Mouse (Mus musculus) midbrain, embryonic 13.5 days (tissue): ENCODE measurements around the gene Apobec3. TPM values are rescaled to one million over a fixed set of nuclear protein-coding genes. Genes with fewer than 3 reads are reported as not detected.
"Not testable (repeated sequence)": the region's sequence is repeated elsewhere in the genome, so short reads cannot be mapped to it uniquely, and the experiment has no call there.

ENCODE experiments used
- ATAC-seq: fragments of 200-750 bp; cut with Nextera tagmentation; 2 replicates; pipeline ENCODE4 v1.8.0; 2017; ENCODE audit warnings: mild to moderate bottlenecking, moderate TSS enrichment, moderate library complexity
- H3K27ac ChIP-seq: fragments of 300-500 bp; sonication (generic); 2 replicates; pipeline ENCODE4 v1.5.1; 2015; ENCODE audit warnings: inconsistent platforms, mild to moderate bottlenecking, moderate library complexity
- H3K27me3 ChIP-seq: fragments of 300-500 bp; sonication (generic); 2 replicates; pipeline ENCODE4 v1.6.1; 2015; ENCODE audit warnings: mild to moderate bottlenecking, inconsistent platforms
- H3K36me3 ChIP-seq: fragments of 300-500 bp; sonication (generic); 2 replicates; pipeline ENCODE4 v1.6.1; 2015; ENCODE audit warnings: mild to moderate bottlenecking, inconsistent platforms
- H3K4me1 ChIP-seq: fragments of 300-500 bp; sonication (generic); replicated peaks from 2 replicates; pipeline ENCODE4 v1.6.1; 2015; ENCODE audit warnings: inconsistent platforms
- H3K4me2 ChIP-seq: fragments of 300-500 bp; sonication (generic); replicated peaks from 2 replicates; pipeline ENCODE4 v1.6.1; 2015; ENCODE audit warnings: moderate library complexity, mild to moderate bottlenecking, inconsistent platforms
- H3K4me3 ChIP-seq: fragments of 300-500 bp; sonication (generic); replicated peaks from 2 replicates; pipeline ENCODE4 v1.5.1; 2015; ENCODE audit warnings: mild to moderate bottlenecking, inconsistent platforms
- H3K9ac ChIP-seq: fragments of 300-500 bp; sonication (generic); replicated peaks from 2 replicates; pipeline ENCODE4 v1.6.1; 2015; ENCODE audit warnings: mild to moderate bottlenecking, inconsistent platforms
- H3K9me3 ChIP-seq: fragments of 300-500 bp; sonication (generic); 2 replicates; pipeline ENCODE4 v1.6.1; 2016; ENCODE audit warnings: mild to moderate bottlenecking, inconsistent platforms
- WGBS: fragments of 180-500 bp; shearing (Covaris S2); methylation state at CpG from one replicate; pipeline ENCODE4 v1.1.7; 2015; 5-methylcytosine and 5-hydroxymethylcytosine counted together
- polyA plus RNA-seq: library from polyadenylated mRNA; unstranded; fragments of >200 nt; fragmentation: Nextera tagmentation; extraction: Ambion mirVana; gene quantifications from 2 replicates; pipeline ENCODE4 v1.2.1, GENCODE M21; 2015

Apobec3 gene
- polyA plus RNA-seq, 1 experiment from 2014 or later: 3.1 TPM

DNA sequence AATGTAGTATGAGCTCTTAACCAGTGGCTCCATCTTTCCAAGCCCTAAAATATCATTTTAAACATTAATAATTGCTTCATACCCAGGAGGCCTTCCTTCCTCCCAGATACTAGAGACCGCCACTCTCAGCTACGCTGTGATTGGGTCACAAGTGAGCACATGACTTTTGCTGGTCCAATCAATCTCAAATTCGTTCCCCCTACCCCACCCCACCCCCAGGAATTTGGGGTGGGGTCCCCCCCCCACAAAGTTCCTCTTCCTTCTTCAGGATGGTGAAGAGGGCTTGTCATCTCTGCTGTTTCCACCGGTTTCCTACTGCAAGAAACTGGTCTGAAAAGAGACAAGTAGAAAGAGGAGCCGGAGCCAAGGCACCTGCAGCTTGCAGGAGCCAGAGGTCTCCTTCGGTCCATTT is 12.7 kb upstream of the Apobec3 start:
- Histone ChIP-seq H3K27me3 (no peaks in the 10 kb centered on the region), H3K27ac (peak overlapping the region; percentile 32), H3K4me2 (no peak overlapping the region), H3K9ac (no peak overlapping the region), H3K36me3 (no peaks in the 10 kb centered on the region), H3K9me3 (no peaks in the 10 kb centered on the region), H3K4me3 (no peak overlapping the region), H3K4me1 (peaks cover 4% of the 10 kb centered on the region; the same call in 1 of the 2 replicates)
- WGBS: 75% methylated on average over 6 of the region's 6 CpGs
- ATAC-seq: no peak

DNA sequence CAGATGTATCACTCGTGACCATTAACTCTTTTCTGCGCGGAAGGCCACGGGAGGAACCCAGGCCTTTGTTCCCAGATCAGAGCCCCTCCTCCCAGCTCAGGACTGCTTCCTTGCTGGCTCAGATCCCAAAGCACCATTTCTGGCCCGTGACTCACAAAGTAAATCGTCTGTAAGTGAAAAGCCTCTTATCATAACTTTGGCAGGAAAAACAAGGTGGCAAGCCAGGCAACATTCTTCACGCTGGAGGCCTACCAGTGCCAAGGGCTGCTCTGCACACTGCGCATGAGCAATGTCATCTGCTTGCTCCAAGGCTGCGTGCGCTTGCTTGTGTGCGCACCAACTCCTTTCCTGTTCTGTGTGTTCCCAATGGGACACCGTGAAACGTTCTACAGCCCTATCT is 12.1 kb upstream of the Apobec3 start:
- Histone ChIP-seq H3K9me3 (no peaks in the 10 kb centered on the region), H3K27me3 (no peaks in the 10 kb centered on the region), H3K4me3 (no peak overlapping the region), H3K4me2 (no peak overlapping the region), H3K9ac (no peak overlapping the region), H3K4me1 (peaks cover 4% of the 10 kb centered on the region; the same call in 1 of the 2 replicates), H3K36me3 (no peaks in the 10 kb centered on the region), H3K27ac (peak overlapping the region; percentile 32)
- 55% methylated on average over 13 of the region's 13 CpGs for WGBS
- ATAC-seq: no peak

GRCm38 (mm10) chr15:79880477-79880876 is 11.0 kb upstream of the Apobec3 start:
- no peak overlapping the region for H3K4me3 ChIP-seq
- H3K4me1 ChIP-seq: peaks cover 4% of the 10 kb centered on the region; the same call in 1 of the 2 replicates
- H3K9me3 ChIP-seq: no peaks in the 10 kb centered on the region
- no peak overlapping the region for H3K27ac ChIP-seq
- no peaks in the 10 kb centered on the region for H3K27me3 ChIP-seq
- no peaks in the 10 kb centered on the region for H3K36me3 ChIP-seq
- H3K9ac ChIP-seq: no peak overlapping the region
- WGBS: 84% methylated on average over 3 of the region's 3 CpGs
- H3K4me2 ChIP-seq: no peak overlapping the region
- ATAC-seq: no peak

DNA sequence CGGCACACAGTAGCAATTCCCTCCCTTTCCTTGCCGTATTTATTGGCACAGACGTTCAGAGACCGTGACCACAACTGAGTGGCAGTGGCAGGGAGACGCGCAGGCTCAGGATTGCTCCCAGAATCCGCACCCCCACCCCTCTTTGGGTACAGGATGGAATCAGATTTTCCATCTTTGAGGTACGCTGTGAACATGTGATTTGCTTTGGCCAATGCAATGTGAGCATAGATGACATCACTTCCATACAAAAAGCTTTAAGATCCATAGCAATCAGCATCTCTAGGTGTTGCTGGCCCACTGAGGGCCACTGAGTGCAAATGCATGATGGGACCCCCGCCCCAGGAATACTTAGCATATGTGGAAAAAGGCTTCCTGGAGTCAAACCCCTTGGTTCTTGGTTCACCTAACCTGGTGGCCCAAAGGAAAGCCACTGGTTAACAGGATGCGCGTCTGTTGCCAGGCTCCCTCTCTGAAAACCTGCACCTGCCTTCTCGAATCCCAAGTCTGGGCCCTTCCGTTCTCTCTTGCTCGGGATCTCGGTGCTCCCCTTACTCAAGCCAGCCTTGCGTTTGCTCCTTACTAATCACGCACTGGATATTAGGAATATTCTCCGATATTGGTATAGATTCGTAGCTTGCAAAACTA is 8.7 kb upstream of the Apobec3 start:
- H3K4me3 ChIP-seq: peak overlapping the region; percentile 47
- peaks cover 4% of the 10 kb centered on the region; the same call in 1 of the 2 replicates for H3K4me1 ChIP-seq
- WGBS: 24% methylated on average over 19 of the region's 19 CpGs
- H3K4me2 ChIP-seq: peak overlapping the region; percentile 64
- H3K27me3 ChIP-seq: no peaks in the 10 kb centered on the region
- no peaks in the 10 kb centered on the region for H3K9me3 ChIP-seq
- H3K36me3 ChIP-seq: no peaks in the 10 kb centered on the region
- H3K27ac ChIP-seq: peak overlapping the region; percentile 94
- peak; percentile 71 for ATAC-seq
- H3K9ac ChIP-seq: peak overlapping the region; percentile 72

GRCm38 (mm10) chr15:79883352-79883822 is 8.1 kb upstream of the Apobec3 start:
- H3K4me2 ChIP-seq: peak overlapping the region; percentile 64
- peak overlapping the region; percentile 94 for H3K27ac ChIP-seq
- H3K27me3 ChIP-seq: no peaks in the 10 kb centered on the region
- ATAC-seq: peak; percentile 94
- under 1% methylated on average over 30 of the region's 30 CpGs for WGBS
- H3K4me3 ChIP-seq: peak overlapping the region; percentile 47
- H3K9me3 ChIP-seq: no peaks in the 10 kb centered on the region
- H3K36me3 ChIP-seq: no peaks in the 10 kb centered on the region
- peak overlapping the region; percentile 72 for H3K9ac ChIP-seq
- H3K4me1 ChIP-seq: peaks cover 4% of the 10 kb centered on the region; the same call in 1 of the 2 replicates

DNA sequence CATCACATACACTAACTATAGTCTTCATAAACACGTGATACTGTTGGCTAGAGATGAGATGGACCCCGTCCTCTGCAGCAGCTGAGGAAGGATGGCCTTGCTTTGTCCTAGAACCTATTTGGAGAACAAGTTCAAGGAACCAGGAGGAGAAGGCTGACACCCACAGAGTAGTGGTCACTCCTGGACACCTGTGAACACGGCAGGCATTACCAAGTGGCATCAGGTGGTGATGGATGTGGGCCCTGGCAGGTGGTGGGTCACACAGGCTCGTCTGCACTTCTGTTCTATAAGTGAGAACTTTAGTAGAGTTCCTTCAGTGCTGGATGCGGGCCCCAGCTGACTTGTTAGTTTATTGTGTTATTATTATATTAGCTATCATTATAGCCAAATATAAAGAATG is 6.6 kb upstream of the Apobec3 start:
- Histone ChIP-seq H3K4me2 (no peak overlapping the region), H3K9ac (no peak overlapping the region), H3K36me3 (no peaks in the 10 kb centered on the region), H3K4me1 (peaks cover 4% of the 10 kb centered on the region; the same call in 1 of the 2 replicates), H3K27ac (no peak overlapping the region), H3K9me3 (no peaks in the 10 kb centered on the region), H3K4me3 (no peak overlapping the region), H3K27me3 (no peaks in the 10 kb centered on the region)
- 79% methylated on average over 5 of the region's 5 CpGs for whole genome bisulfite sequencing
- no peak for ATAC-seq

GRCm38 (mm10) chr15:79892213-79892541 is 718 bp downstream of the Apobec3 start:
- Histone ChIP-seq H3K36me3 (no peaks in the 10 kb centered on the region), H3K4me2 (peak overlapping the region; percentile 39), H3K9ac (0 out of 2 replicates have a peak overlapping the region, but pooled peaks have one; percentile 25), H3K27me3 (0 out of 2 replicates have a peak, but pooled peaks cover 12% of the 10 kb centered on the region), H3K4me3 (peak overlapping the region; percentile 22), H3K27ac (no peak overlapping the region), H3K4me1 (peaks cover 15% of the 10 kb centered on the region), H3K9me3 (no peaks in the 10 kb centered on the region)
- no peak for ATAC-seq
- WGBS: under 1% methylated on average over 12 of the region's 12 CpGs

DNA sequence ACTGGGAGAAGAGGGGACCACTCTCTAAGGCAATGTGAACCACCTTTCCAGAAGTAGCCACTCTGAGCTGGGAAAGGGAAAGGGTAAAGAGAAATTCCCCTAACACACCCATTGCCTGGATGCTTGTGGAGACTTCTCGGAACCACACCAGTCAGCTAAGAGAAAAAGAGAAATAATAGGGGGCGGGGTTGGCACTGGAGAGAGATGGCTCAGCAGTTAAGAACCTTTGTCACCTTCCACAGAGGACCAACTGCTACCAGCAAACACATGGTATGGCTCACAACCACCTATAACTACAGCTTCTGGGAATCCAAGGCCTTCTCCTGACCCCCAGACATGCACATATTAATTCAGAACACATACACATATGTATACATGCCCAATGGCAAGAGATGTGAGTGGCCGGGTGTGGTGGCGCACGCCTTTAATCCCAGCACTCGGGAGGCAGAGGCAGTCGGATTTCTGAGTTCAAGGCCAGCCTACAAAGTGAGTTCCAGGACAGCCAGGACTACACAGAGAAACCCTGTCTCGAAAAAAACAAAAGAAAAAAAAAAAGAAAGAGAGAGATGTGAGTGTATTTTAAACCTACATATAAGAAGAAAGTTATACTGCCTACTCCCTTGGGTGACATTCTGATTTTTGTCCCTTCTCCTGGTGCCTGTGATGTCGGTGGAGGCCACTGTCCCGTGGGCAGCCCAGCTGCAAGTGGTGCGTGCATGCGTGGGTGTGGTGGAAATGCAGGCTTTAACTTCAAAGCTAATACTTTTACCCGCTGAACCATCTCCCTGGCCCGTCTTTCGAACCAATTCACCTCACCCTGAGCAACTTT is 1.8 kb downstream of the Apobec3 start:
- 81% methylated on average over 15 of the region's 15 CpGs for WGBS
- Histone ChIP-seq H3K4me2 (no peak overlapping the region), H3K9ac (no peak overlapping the region), H3K36me3 (no peaks in the 10 kb centered on the region), H3K9me3 (no peaks in the 10 kb centered on the region), H3K4me1 (peaks cover 15% of the 10 kb centered on the region), H3K4me3 (no peak overlapping the region; the same call in 1 of the 2 replicates), H3K27ac (no peak overlapping the region), H3K27me3 (0 out of 2 replicates have a peak, but pooled peaks cover 12% of the 10 kb centered on the region)
- ATAC-seq: no peak

DNA sequence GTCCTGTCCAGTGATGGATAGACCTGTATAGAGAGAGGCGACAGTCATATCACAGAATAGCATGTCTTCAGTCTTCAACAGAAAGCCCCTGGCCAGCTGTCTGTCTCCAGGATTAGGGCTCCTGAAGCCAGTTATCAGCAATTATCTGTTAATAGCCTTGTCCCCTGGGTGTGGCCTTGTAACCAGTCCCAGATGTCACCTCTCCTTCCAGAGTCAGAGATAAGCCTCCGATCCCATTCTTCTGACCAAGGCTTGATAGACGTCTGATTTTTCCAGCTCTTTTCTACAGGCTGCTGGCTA is 2.3 kb downstream of the Apobec3 start:
- H3K9ac ChIP-seq: no peak overlapping the region
- H3K27ac ChIP-seq: no peak overlapping the region
- H3K9me3 ChIP-seq: no peaks in the 10 kb centered on the region
- H3K4me3 ChIP-seq: no peak overlapping the region
- H3K36me3 ChIP-seq: no peaks in the 10 kb centered on the region
- H3K27me3 ChIP-seq: 0 out of 2 replicates have a peak, but pooled peaks cover 12% of the 10 kb centered on the region
- peaks cover 15% of the 10 kb centered on the region for H3K4me1 ChIP-seq
- WGBS: 79% methylated on average over 3 of the region's 3 CpGs
- H3K4me2 ChIP-seq: no peak overlapping the region
- no peak for ATAC-seq

- Histone ChIP-seq H3K4me1 (peaks cover 15% of the 10 kb centered on the region), H3K36me3 (no peaks in the 10 kb centered on the region), H3K4me2 (no peak overlapping the region), H3K27me3 (0 out of 2 replicates have a peak, but pooled peaks cover 12% of the 10 kb centered on the region), H3K27ac (no peak overlapping the region), H3K9me3 (no peaks in the 10 kb centered on the region), H3K4me3 (no peak overlapping the region), H3K9ac (no peak overlapping the region)
- ATAC-seq: no peak
- WGBS: 76% methylated on average over 4 of the region's 4 CpGs
These were observed 2.9 kb downstream of the Apobec3 start for GRCm38 (mm10) chr15:79894343-79894742.

- peaks cover 15% of the 10 kb centered on the region for H3K4me1 ChIP-seq
- not testable (repeated sequence) for ATAC-seq, H3K9ac ChIP-seq, H3K36me3 ChIP-seq, H3K4me3 ChIP-seq, H3K9me3 ChIP-seq, H3K4me2 ChIP-seq, H3K27ac ChIP-seq
- WGBS: 92% methylated on average over 14 of the region's 23 CpGs
- 0 out of 2 replicates have a peak, but pooled peaks cover 12% of the 10 kb centered on the region for H3K27me3 ChIP-seq
These were observed 4.0 kb downstream of the Apobec3 start for GRCm38 (mm10) chr15:79895221-79896079.
